ENCODE assay signal across 17 mouse cellular contexts in genomic region chr19:22847696-22848095, GRCm38 (mm10).
A peak's percentile ranks its signal among the peaks of the same experiment; 100 is the strongest.
DNase-seq lines count a peak whose midpoint lies in the region; ATAC-seq lines count a peak whose summit lies in the region.
"Had no signal": no experiment of that assay in that cellular context is flagged by ENCODE, and none has a peak within 500 bp of the region (broad histone marks: within the 10 kb centered on the region; RNA-seq: fewer than 3 reads in every experiment).

No protein-coding gene starts in this region.

- DNase-seq in brain, adult 2 months (ENCODE audit: low read depth, low spot score): peak; percentile 30
- DNase-seq in embryo, embryonic 10 days (ENCODE audit: low spot score): peak; percentile 61
- DNase-seq in cerebellum, adult 11 months: no peak
- DNase-seq in spleen, postnatal 10 days (ENCODE audit: low spot score in 2 of 2): no peak
- DNase-seq in urinary bladder, adult 2 months (ENCODE audit: low spot score): no peak
- DNase-seq: cerebellum, postnatal 25 days; gastrocnemius, postnatal 10 days; heart, postnatal 14 days; kidney, postnatal 25 days; thymus, adult 2 months had no signal

- no peaks in the 10 kb centered on the region for H3K9me3 ChIP-seq in hindbrain, embryonic 16.5 days (ENCODE audit: control insufficient read depth, low read length)
- H3K9me3 ChIP-seq in midbrain, embryonic 15.5 days: no peaks in the 10 kb centered on the region
- H3K9me3 ChIP-seq: embryonic facial prominence, embryonic 15.5 days; forebrain, embryonic 12.5 days had no signal

- H3K36me3 ChIP-seq in hindbrain, embryonic 16.5 days (ENCODE audit: control insufficient read depth, insufficient read depth, low read length): no peaks in the 10 kb centered on the region
- no peaks in the 10 kb centered on the region for H3K36me3 ChIP-seq in midbrain, embryonic 15.5 days (replicated peaks)
- H3K36me3 ChIP-seq: embryonic facial prominence, embryonic 15.5 days; forebrain, embryonic 12.5 days had no signal

- H3K9ac ChIP-seq in hindbrain, embryonic 16.5 days (ENCODE audit: low read depth, low read length): no peak overlapping the region
- H3K9ac ChIP-seq in midbrain, embryonic 15.5 days: no peak overlapping the region
- H3K9ac ChIP-seq: embryonic facial prominence, embryonic 15.5 days; forebrain, embryonic 12.5 days had no signal

- no peaks in the 10 kb centered on the region for H3K27me3 ChIP-seq in hindbrain, embryonic 16.5 days (replicated peaks; ENCODE audit: control insufficient read depth, insufficient read depth, low read length)
- H3K27me3 ChIP-seq in midbrain, embryonic 15.5 days (replicated peaks): 0 out of 2 replicates have a peak, but pooled peaks cover 3% of the 10 kb centered on the region
- H3K27me3 ChIP-seq: embryonic facial prominence, embryonic 15.5 days had no signal

- H3K27ac ChIP-seq in hindbrain, embryonic 16.5 days (ENCODE audit: low read depth, low read length): no peak overlapping the region
- H3K27ac ChIP-seq in midbrain, embryonic 15.5 days: 0 out of 2 replicates have a peak overlapping the region, but pooled peaks have one; percentile 6
- H3K27ac ChIP-seq: embryonic facial prominence, embryonic 15.5 days; forebrain, embryonic 12.5 days had no signal

- no peak overlapping the region for H3K4me3 ChIP-seq in hindbrain, embryonic 16.5 days (ENCODE audit: low read length)
- H3K4me3 ChIP-seq in midbrain, embryonic 15.5 days: no peak overlapping the region
- H3K4me3 ChIP-seq: embryonic facial prominence, embryonic 15.5 days; forebrain, embryonic 12.5 days had no signal

- ATAC-seq in hindbrain, embryonic 16.5 days: no peak
- no peak; the same call in 1 of the 2 replicates for ATAC-seq in midbrain, embryonic 15.5 days (replicated peaks)
- ATAC-seq: intestine, embryonic 16.5 days; lung, postnatal 0 days had no signal

- H3K4me1 ChIP-seq in hindbrain, embryonic 16.5 days (ENCODE audit: control insufficient read depth, insufficient read depth, low read depth, low read length): no peaks in the 10 kb centered on the region
- H3K4me1 ChIP-seq in midbrain, embryonic 15.5 days: peaks cover 8% of the 10 kb centered on the region; the same call in 1 of the 2 replicates
- H3K4me1 ChIP-seq: embryonic facial prominence, embryonic 15.5 days had no signal

- peak overlapping the region; percentile 0; the same call in 1 of the 2 replicates for H3K4me2 ChIP-seq in hindbrain, embryonic 16.5 days (ENCODE audit: low read length)
- 0 out of 2 replicates have a peak overlapping the region, but pooled peaks have one; percentile 8 for H3K4me2 ChIP-seq in midbrain, embryonic 15.5 days
- H3K4me2 ChIP-seq: embryonic facial prominence, embryonic 15.5 days; forebrain, embryonic 12.5 days; liver, embryonic 11.5 days had no signal

- WGBS in hindbrain, embryonic 16.5 days: 21% methylated on average over 12 of the region's 12 CpGs
- 19% methylated on average over 12 of the region's 12 CpGs for WGBS in midbrain, embryonic 15.5 days

Comparison
In these comparisons a context has a peak if more than half of its experiments do, and no peak if none do; other contexts are left out.
1. DNase-seq: peak in brain, adult 2 months (single experiment) and embryo, embryonic 10 days (single experiment); none in cerebellum, adult 11 months (single experiment), spleen, postnatal 10 days (0 of 2) and urinary bladder, adult 2 months (single experiment).